Mouse (Mus musculus) liver, postnatal 0 days (tissue): ENCODE data around the gene Zswim9.

Experiments
- CTCF ChIP-seq: sonication (generic); IDR thresholded peaks from 2 replicates; pipeline ENCODE4 v1.5.1; 2016; ENCODE audit warnings: antibody characterized with exemption, low read depth
- EP300 ChIP-seq: IDR thresholded peaks from 2 replicates; pipeline ENCODE4 v1.6.1; 2016; ENCODE audit warnings: antibody characterized with exemption, low read depth, mild to moderate bottlenecking

- no peak for TF ChIP-seq CTCF
- TF ChIP-seq EP300: no peak
Observed at GRCm38 (mm10) chr7:13291370-13291769, 12.8 kb upstream of the Zswim9 start.
